Mouse (Mus musculus) frontal cortex, adult (tissue): ENCODE results near the gene Sh3yl1.
A peak's percentile ranks its signal among the peaks of the same experiment; 100 is the strongest.

Source experiments
- ATAC-seq: cut with Nextera tagmentation; 2 replicates; pipeline ENCODE4 v1.9.2; 2017; ENCODE audit warnings: mild to moderate bottlenecking, moderate library complexity, mixed read lengths; ENCODE audit not compliant: low TSS enrichment

Sh3yl1 gene

GRCm38 (mm10) chr12:30911261-30912047, at the start of gene Sh3yl1, which contains the start of gene Acp1:
Gene Sh3yl1, plus strand, starts transcription at chr12:30911668.
Gene Acp1, minus strand, starts transcription at chr12:30911589.
- peak; percentile 96 for ATAC-seq

DNA sequence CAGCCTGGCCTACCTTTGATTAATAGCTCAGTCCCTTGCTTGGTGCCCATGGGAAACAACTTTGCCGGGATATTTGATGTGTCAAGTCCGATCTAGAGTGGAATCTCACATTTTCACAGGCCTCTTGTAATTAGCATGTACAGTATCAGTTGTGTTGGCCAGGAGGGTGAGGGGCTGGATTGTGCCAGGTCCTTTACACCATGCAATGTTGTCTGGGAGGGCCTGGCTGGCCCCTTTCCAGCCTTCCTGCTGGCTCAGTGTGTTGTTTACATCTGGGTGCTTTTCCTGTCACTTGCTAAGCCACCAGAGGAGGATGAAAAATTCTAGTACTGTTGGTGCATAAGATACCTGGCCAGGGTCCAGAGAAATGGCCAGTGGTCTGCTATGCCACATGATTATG, 47.1 kb upstream of the Sh3yl1 start:
- ATAC-seq: no peak

GRCm38 (mm10) chr12:30865781-30866180, 45.7 kb upstream of the Sh3yl1 start:
- no peak for ATAC-seq

GRCm38 (mm10) chr12:30879447-30879846, 32.0 kb upstream of the Sh3yl1 start:
- no peak for ATAC-seq

DNA sequence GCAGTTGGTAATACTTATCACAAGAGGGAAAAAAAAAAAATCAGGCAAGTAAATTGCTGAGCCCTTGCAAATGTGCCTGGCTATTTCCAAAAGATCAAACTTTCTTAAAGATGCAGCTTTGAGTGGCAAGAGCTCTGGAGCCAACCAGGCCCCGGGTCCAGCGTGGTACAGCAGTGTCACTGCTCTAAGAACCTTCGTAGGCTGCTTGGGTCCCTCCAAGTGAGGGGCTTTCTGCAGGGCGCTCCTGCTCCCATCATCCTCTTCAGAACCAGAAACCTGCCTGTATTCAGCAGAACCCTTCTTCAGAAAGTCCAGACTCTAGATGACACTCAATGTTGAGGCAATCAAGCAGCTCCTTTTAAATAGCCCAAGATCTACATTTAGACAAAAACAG, 27.9 kb upstream of the Sh3yl1 start:
- no peak for ATAC-seq

DNA sequence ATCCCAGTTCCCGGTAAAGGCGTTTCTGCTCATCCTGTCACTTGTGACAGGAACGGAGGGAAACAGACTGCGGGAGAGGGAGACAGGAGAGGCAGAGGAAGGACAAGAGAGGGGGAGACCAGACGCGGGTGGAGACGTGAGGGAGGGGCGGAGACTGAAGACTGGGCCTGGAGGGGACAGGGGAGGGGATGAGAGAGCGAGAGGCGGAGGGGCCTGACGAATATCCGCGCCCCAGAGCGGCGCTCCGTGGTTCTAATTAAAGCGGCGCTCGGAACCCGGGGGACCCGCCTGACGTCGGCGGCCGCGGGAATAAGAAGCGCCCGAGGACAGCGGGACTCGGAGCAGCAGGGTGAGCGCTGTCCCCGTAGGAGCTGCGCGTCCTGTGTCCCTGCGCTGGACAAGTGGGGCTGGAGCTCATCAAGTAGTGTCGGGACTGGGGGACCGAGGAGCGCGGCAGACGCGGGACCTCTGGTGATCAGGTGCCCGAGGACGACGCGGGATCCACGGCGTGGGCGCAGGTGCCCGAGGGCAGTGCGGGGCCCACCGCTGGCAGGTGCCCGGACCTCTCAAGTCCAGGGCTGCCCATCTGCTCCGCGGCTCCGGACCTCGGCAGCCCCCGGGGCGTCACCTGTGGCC, 27.4 kb upstream of the Sh3yl1 start, which contains the start of gene Alkal2:
Gene Alkal2, plus strand, starts transcription at position 337 of the 636 bp plus-strand sequence.
- ATAC-seq: peak; percentile 65

DNA sequence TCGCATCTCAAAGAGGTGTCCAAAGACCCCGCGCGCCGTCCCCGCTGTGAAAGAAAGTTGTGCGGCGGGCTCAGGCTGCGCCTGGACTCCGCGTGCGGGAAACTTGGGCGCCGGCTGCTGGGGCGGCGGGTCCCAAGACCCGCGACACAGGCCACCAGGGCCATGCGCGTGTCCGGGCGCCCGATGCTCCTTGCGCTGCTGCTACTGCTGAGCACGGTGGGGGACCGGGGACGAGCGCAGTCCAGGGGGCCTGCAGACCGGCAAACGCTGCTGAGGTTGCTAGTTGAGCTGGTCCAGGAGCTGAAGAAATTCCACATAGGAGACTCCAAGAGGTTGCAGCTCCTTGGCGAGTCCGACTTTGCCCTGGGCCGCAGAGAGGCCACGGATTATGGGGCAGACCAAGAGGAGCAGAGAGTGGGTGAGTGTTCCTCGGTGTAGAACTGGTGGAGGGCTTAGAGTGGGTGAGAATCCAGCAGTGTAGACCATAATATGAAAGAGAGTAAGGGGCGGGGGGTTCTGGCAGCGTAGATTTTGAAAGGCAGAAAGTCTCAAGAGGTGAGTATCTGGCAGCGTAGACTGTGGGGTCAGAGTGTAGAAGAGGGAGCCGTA, 26.7 kb upstream of the Sh3yl1 start:
- ATAC-seq: 0 out of 2 replicates have a peak, but pooled peaks have one; percentile 13

GRCm38 (mm10) chr12:30885891-30886290, 25.6 kb upstream of the Sh3yl1 start:
- ATAC-seq: no peak

DNA sequence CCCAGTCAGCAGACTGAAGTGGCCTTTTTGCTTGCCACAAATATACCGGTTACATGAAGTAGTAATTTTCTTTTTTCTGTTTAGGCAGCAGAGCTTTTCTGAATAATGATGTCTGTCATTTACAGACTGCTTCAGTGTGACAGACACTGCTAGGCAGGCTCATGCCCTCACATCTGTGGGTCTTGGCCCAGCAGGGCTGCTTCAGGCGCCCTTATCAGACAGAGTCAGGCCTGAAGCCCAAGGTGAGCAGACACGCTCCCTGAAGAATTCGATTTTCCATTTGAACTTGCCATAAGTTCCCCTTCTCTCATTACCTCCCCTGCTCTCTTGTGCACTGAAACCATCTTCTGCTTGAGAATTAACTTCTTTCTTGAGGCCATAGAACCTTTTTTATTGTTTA, 23.5 kb upstream of the Sh3yl1 start:
- ATAC-seq: no peak

GRCm38 (mm10) chr12:30890067-30890466, 21.4 kb upstream of the Sh3yl1 start:
- peak; percentile 85 for ATAC-seq

DNA sequence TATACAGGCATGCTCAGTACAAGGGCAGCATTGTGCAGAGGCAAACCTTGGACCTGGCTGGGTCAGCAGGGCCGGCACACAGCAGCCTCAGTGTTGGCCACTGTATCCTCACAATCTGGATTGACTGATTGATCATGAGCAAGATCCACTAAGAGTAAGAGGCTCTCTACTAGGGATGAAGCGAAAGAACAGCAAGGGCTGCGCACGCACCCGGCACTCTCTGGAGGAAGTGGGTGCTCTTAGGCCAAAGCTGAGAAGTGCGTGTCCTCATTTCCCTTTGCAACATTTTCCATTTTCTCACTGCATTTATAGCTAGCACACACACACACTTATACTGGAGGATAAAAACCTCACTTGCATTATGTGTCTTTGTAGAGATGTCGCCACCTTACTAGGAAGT, 20.0 kb upstream of the Sh3yl1 start:
- peak; percentile 85 for ATAC-seq

- no peak for ATAC-seq
Observed at GRCm38 (mm10) chr12:30897039-30897438, 14.4 kb upstream of the Sh3yl1 start.

- no peak for ATAC-seq
Observed at GRCm38 (mm10) chr12:30908658-30909057, 2.8 kb upstream of the Sh3yl1 start.

DNA sequence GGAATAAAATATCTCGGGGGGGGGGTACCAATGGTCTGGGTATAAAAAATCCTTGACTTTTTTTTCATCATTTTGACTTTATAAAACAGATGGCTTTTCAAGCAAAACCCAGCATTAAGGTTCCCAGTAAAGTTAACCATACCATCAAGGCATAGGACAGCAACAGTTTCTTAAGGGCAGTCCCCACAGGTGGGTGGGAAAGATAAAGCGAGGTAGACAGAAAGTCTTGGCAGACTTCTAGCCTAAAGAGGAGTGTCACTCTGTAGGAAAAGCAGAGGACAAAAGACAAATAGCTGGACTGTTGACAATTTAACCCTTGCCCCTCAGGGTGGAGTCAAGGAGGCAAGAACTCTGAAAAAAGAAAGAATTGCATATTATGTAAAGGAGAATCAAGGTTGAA, 1.6 kb upstream of the Sh3yl1 start:
- no peak for ATAC-seq

DNA sequence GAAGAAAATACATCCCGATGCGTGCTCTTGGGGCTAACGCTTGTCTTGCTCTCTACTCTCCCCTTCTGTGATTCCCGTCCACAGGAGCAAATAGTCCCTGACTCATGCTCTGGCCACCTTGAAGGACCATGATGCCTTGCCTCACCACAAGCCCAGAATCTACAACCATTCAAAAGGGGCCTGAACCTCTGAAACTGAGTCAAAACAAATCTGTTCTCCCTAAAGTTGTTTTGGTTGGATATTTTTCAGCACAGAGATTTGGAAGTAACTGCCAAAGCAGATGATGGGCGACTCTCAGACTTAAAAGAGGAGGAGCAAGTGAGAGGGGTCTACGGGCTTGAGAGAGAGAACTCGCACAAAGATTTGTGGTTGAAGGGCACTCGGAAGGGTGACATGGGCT, 608 bp upstream of the Sh3yl1 start:
- ATAC-seq: no peak

- peak; percentile 71 for ATAC-seq
Observed at GRCm38 (mm10) chr12:30912048-30912381, 547 bp downstream of the Sh3yl1 start.

DNA sequence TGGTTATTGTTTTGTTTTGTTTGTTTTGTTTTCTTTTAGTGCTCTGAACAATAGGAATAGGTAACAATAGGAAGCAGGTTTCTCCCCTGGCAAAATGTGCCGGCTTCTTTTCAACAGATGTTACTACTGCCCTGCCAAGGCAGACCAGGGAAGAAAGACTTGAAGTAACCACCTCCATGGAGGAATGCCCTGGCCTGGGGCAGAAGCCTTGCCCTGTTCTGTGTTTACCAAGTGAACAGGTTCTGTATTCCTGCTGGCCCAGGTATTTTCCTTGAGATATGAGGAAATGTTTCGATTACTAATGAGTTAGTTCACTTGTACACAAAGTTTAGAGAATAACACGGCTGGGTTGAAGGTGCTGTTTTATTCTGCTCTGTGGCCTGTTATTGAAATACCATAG, 1.4 kb downstream of the Sh3yl1 start:
- ATAC-seq: no peak

- no peak for ATAC-seq
Observed at GRCm38 (mm10) chr12:30922401-30922800, 10.9 kb downstream of the Sh3yl1 start.

DNA sequence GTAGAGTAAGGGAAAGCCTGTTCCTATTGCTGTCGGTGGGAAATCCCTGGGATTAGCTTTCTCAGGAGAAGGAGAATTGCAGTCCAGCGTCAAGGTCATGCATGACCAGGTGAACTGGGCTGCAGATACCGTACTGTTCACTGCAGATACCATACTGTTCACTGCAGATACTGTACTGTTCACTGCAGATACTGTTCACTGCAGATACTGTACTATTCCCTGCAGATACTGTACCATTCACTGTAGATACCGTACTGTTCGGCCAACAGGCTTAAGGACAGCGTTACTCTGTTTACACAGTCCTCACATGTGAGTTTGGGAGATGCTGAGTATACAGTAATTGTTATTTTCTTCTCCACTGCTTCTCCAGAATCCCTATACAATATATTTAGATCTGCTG, 16.7 kb downstream of the Sh3yl1 start:
- no peak for ATAC-seq

DNA sequence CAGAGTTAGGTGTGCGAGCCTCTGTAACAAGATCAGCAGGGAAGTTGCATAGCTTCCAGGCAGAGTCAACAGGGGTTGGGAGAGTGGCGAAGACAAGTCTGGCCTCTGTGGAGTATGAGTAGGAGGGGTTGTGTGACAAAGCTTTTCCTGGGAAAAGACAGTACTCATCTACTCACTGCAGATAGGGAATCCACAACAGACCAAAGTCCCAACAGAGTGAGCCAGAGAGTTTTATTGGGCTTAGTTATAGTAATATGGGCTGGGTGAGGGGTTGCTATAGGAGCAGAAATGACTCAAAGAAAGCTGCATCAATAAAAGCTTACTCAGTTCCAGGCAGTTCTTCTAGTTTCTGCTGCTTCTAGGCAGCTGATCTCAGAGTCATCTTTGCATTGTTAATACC, 21.8 kb downstream of the Sh3yl1 start:
- ATAC-seq: no peak

DNA sequence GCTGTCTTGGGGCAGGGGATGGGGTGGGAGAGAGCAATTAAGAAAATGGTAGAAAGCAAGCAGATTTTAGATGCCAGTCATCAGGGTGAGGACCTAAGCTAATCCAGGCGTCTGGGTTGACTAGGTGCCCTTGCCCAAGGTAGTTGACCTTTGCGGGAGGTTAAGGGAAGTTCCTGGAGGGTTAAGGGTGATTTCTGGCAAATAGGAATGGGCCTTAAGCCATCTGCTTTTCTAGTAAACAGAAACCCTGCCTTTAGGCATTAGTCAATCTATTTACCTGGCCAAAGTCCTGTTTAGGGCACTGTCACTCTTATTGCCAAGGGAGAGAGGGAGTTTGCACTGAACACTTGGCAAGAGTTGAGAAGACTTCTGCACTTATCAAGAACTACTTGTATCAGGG, 25.4 kb downstream of the Sh3yl1 start:
- ATAC-seq: no peak

- no peak for ATAC-seq
Observed at GRCm38 (mm10) chr12:30943057-30943986, 31.9 kb downstream of the Sh3yl1 start.
